Mouse (Mus musculus) bone marrow, adult 2 months (tissue): ENCODE measurements around the gene Cyp39a1.

ENCODE experiments used
- CTCF ChIP-seq: fragments of 200-500 bp; IDR thresholded peaks from 2 replicates; pipeline ENCODE4 v1.5.1; 2011; ENCODE audit warnings: low read length, control low read depth; ENCODE audit not compliant: control insufficient read depth, insufficient read depth
- POLR2A ChIP-seq: fragments of 200-500 bp; IDR thresholded peaks from 2 replicates; pipeline ENCODE4 v1.6.1; 2011; ENCODE audit warnings: low read depth, mild to moderate bottlenecking, control low read depth, low read length, borderline replicate concordance; ENCODE audit not compliant: control insufficient read depth

- TF ChIP-seq CTCF (no peak), POLR2A (no peak)
These were observed 64.8 kb downstream of the Cyp39a1 start for GRCm38 (mm10) chr17:43731976-43732375.
